Mouse (Mus musculus) monocyte, adult 59 days (primary cell): ENCODE data around the gene Slc35c1. TPM values are rescaled to one million over a fixed set of nuclear protein-coding genes. Genes with fewer than 3 reads are reported as not detected.

Experiments used
- total RNA-seq, 2 experiments: library from RNA; stranded (reverse); gene quantifications; one replicate each; pipeline ENCODE4 v1.2.4; 2023

Gene Slc35c1
- total RNA-seq = 10 to 100 TPM; 40.9 to 47.2 TPM

DNA sequence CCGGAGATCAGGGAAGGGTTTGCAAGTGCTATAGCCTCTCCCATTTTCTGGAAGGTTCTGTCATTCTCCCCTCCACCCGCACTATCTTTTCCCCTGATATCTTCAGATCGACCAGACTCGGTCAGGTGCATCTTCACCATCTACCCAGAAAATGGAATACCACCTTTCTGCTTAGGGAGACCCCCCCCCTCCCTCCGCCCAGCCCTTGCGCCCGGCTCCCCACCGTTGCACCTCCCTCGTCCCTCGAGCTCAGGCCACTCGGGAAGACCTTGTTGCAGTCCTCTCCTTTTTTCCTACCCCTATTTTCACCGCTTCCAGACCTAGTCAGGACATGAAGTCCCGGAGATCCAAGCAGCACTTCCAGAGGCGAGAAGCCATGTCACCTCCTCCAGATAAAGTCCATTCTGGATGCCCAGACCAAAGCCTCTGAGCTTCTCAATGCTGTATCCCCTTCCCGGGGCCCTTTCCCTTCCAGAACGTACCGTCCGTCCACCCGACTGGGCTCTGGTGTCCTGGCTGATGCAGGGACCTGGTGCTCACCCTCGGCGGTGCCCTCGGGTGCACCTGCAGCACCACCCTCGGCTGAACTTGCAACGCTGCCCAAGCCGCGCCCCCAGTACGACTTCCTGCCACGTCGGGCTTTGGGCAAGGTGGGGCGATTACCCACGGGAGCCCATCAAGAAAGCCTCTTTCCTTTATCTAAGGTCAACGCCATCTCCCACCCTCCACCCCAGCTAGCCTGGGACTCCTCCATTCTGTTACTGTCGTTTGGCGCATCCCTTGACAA is at the start of gene Slc35c1:
Gene Slc35c1 (minus strand): TSS at position 618 of the 787 bp plus-strand sequence.

DNA sequence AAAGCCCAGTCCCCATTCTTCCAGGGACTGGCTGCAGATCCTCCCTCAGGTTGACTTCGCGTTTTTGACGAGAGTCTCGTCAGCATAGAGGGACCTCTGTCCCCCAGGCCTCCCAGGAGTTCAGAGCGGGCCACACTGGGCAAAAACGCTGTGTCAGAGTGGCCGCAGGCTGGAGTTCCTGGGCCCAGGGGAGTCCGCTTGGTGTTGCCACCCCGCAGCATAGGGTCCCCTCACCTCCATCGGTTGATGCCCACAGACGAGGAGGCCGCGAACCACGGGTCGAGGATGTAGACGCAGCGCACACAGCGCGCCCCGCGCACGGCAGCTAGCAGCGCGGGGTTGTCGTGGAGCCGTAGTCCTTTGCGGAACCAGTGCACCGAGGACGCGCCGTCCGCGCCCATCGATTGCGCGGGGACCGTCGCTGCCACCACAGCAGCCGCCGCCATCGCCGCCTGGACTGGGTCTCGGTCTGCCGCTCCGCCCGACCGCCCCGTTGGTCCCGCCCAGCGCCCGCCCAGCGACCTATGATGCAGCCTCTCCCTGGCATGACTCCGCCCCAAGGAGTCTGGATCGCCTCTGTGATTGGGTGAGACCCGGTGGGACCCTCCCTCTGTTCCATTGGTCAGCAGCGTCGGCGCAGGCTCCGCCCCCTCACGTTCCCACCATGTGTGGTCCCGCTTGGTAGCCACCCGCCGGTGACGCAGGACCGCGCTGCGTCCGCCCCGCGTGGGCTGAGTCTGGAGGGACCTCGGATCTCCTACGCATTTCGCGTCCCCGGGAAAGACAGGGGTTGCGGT is 26.6 kb downstream of the Slc35c1 start, which contains the start of gene Cry2:
Gene Cry2 (minus strand): TSS at position 466 of the 797 bp plus-strand sequence.

Other genes starting within 250 kb of the Slc35c1 start
- 10 to 100 TPM; 28.5 to 28.6 TPM for gene Pex16, start 85.9 kb downstream of the Slc35c1 start, total RNA-seq
- not detected for gene Large2, start 85.7 kb downstream of the Slc35c1 start, total RNA-seq
- gene 1700029I15Rik, start 78.0 kb downstream of the Slc35c1 start, total RNA-seq = 1 to 10 TPM; 3.4 to 3.6 TPM
- 1 to 10 TPM; 2.0 to 3.0 TPM for gene Mapk8ip1, start 59.3 kb downstream of the Slc35c1 start, total RNA-seq
- gene Cry2, start 26.5 kb downstream of the Slc35c1 start, total RNA-seq = 10 to 100 TPM; 17.8 to 24.6 TPM
- gene Chst1, start 139.2 kb upstream of the Slc35c1 start, total RNA-seq = 1 to 10 TPM; 1.8 to 2.8 TPM